Mouse (Mus musculus): ENCODE measurements around the gene Akna. TPM values are rescaled to one million over a fixed set of nuclear protein-coding genes. Genes with fewer than 3 reads are reported as not detected.

Gene Akna
- total RNA-seq, 4 experiments from 2014 or later, result 3.1 to 4.4 (median 3.5) TPM

DNA sequence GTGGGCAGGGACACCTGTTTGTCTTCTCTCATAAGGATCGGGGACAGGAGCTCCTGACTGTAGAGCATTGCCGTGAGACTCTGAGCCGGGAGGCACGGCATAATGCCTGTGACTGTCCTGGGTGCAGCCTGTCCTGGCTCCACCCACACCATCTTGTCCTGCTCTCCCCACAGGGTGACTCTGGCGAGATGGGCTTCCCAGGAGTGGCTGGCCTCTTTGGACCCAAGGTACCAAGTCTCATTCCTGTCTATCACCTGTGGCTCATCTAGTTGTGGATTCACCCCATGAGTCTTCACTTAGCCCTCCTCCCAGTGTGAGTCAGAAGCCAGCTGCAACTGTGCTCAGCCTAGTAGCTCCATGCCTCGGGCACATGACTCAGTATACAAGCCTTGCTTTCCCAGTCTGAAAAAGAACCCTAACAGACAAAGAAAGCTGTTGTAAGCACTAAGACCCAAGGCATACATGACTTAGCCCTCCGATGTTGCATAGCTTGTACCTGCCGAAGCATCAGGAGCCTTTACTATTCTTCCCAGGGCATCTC, 79.8 kb downstream of the Akna start:
- DNase-seq (ENCODE audit: low spot score), result no peak

DNA sequence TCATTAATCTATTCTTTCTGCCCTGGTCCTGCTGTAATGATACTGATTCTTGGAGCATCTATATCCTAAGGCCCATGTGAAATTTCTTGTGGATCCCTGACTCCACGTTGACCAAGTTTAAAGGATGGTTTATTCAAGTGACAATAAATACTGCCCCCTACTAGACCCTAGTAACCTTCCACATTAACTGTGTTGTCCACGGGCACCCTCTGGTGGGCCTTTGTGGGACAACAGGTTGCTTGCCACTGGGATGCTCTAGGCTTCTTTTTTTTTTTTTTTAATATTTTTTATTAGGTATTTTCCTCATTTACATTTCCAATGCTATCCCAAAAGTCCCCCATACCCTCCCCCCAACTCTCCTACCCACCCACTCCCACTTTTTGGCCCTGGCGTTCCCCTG, 83.6 kb downstream of the Akna start:
- peak; percentile 57 for DNase-seq (ENCODE audit: low spot score)

Other genes with a start within 250 kb of the Akna start
- not detected for gene Ambp, start 248.6 kb downstream of the Akna start, total RNA-seq (2022)
- gene Kif12, start 231.2 kb downstream of the Akna start, total RNA-seq (2022), result not detected
- gene Col27a1, start 189.3 kb downstream of the Akna start, total RNA-seq (2022), result 1 to 10 TPM; 1.1 to 1.5 (median 1.4) TPM
- under 1 TPM in 1 of 4 experiments, not detected in 3; 0.75 TPM for gene Orm1, start 58.8 kb downstream of the Akna start, total RNA-seq (2022)
- gene Orm3, start 47.2 kb downstream of the Akna start, total RNA-seq (2022), result 1 to 10 TPM in 2 of 4 experiments, under 1 TPM in 2; 0.60 to 4.5 (median 1.7) TPM
- under 1 TPM in 2 of 4 experiments, not detected in 2; 0.34 to 0.37 TPM for gene Orm2, start 40.9 kb downstream of the Akna start, total RNA-seq (2022)
- gene Whrn, start 92.6 kb upstream of the Akna start, total RNA-seq (2022), result 10 to 100 TPM; 18.5 to 38.1 (median 20.6) TPM
- 100 to 1,000 TPM; 146 to 168 (median 149) TPM for gene Atp6v1g1, start 141.4 kb upstream of the Akna start, total RNA-seq (2022)
- 10 to 100 TPM in 3 of 4 experiments, 1 to 10 TPM in 1; 8.0 to 16.2 (median 12.7) TPM for gene Tmem268, start 155.4 kb upstream of the Akna start, total RNA-seq (2022)
- gene Gm11213, start 201.9 kb upstream of the Akna start, total RNA-seq (2022), result not detected
- not detected for gene Tex48, start 219.1 kb upstream of the Akna start, total RNA-seq (2022)